Mouse (Mus musculus) kidney, postnatal 14 days (tissue): Measurements from ENCODE around the gene Sult2b1.
A peak's percentile ranks its signal among the peaks of the same experiment; 100 is the strongest.

Source experiments
- DNase-seq: peaks from one replicate; pipeline ENCODE4 v3.0.0; 2022; ENCODE audit warnings: mixed read lengths

The Sult2b1 gene

GRCm38 (mm10) chr7:45723781-45724180, 60.7 kb downstream of the Sult2b1 start:
- DNase-seq = no peak

- DNase-seq = no peak
Observed at GRCm38 (mm10) chr7:45723301-45723700, 61.2 kb downstream of the Sult2b1 start.

- DNase-seq = no peak
Observed at GRCm38 (mm10) chr7:45722348-45722713, 62.1 kb downstream of the Sult2b1 start.

- DNase-seq = no peak
Observed at GRCm38 (mm10) chr7:45721642-45722347, 62.7 kb downstream of the Sult2b1 start.

- no peak for DNase-seq
Observed at GRCm38 (mm10) chr7:45721234-45721571, 63.3 kb downstream of the Sult2b1 start.

GRCm38 (mm10) chr7:45720413-45721233, 63.8 kb downstream of the Sult2b1 start, which contains the start of gene Fam83e:
Gene Fam83e (plus strand): TSS chr7:45721212.
- no peak for DNase-seq

GRCm38 (mm10) chr7:45719738-45720412, 64.6 kb downstream of the Sult2b1 start:
- DNase-seq = no peak

GRCm38 (mm10) chr7:45719180-45719579, 65.3 kb downstream of the Sult2b1 start:
- DNase-seq = no peak

- no peak for DNase-seq
Observed at GRCm38 (mm10) chr7:45718331-45718730, 66.1 kb downstream of the Sult2b1 start.

- peak; percentile 99 for DNase-seq
Observed at GRCm38 (mm10) chr7:45717918-45718297, 66.6 kb downstream of the Sult2b1 start, which contains the start of gene Sphk2. Gene Sphk2 (minus strand): TSS chr7:45718002.

- DNase-seq = no peak
Observed at GRCm38 (mm10) chr7:45716952-45717917, 67.2 kb downstream of the Sult2b1 start.

GRCm38 (mm10) chr7:45716460-45716857, 68.0 kb downstream of the Sult2b1 start:
- no peak for DNase-seq

- DNase-seq = no peak
Observed at GRCm38 (mm10) chr7:45715741-45716459, 68.6 kb downstream of the Sult2b1 start.

- DNase-seq = peak; percentile 99
Observed at GRCm38 (mm10) chr7:45715090-45715708, 69.3 kb downstream of the Sult2b1 start, which contains the start of gene Rpl18. Gene Rpl18 (plus strand): TSS chr7:45715457.

GRCm38 (mm10) chr7:45714630-45715089, 69.8 kb downstream of the Sult2b1 start:
- DNase-seq = peak; percentile 69

- no peak for DNase-seq
Observed at GRCm38 (mm10) chr7:45713881-45714520, 70.5 kb downstream of the Sult2b1 start.

- no peak for DNase-seq
Observed at GRCm38 (mm10) chr7:45713396-45713795, 71.1 kb downstream of the Sult2b1 start.

- peak; percentile 83 for DNase-seq
Observed at GRCm38 (mm10) chr7:45712022-45712757, 72.3 kb downstream of the Sult2b1 start.

- no peak for DNase-seq
Observed at GRCm38 (mm10) chr7:45711316-45712021, 73.0 kb downstream of the Sult2b1 start.
